Mouse (Mus musculus) inflammation-experienced regulatory T-cells, adult 6 months (primary cell): ENCODE data around the gene Mov10. TPM values are rescaled to one million over a fixed set of nuclear protein-coding genes. Genes with fewer than 3 reads are reported as not detected.
A peak's percentile ranks its signal among the peaks of the same experiment; 100 is the strongest.
"Not testable (repeated sequence)": the region's sequence is repeated elsewhere in the genome, so short reads cannot be mapped to it uniquely, and the experiment has no call there.

Experiments used
- ATAC-seq: one replicate; pipeline ENCODE4 v1.8.0; 2017
- polyA plus RNA-seq, 3 experiments: library from polyadenylated mRNA; unstranded; fragments of 100-300 nt; shearing (Covaris generic); gene quantifications; one replicate each; pipeline ENCODE4 v1.2.1; 2017

Gene Mov10
- polyA plus RNA-seq: 10 to 100 TPM; 24.0 to 29.1 (median 26.9) TPM

GRCm38 (mm10) chr3:104817991-104818748, at the start of gene Mov10:
Gene Mov10 (minus strand): TSS chr3:104818563.
- peak; percentile 66 for ATAC-seq

GRCm38 (mm10) chr3:104866674-104867073, 48.3 kb upstream of the Mov10 start:
- ATAC-seq: not testable (repeated sequence)

- ATAC-seq: peak; percentile 19
Observed at GRCm38 (mm10) chr3:104865341-104865788, 47.0 kb upstream of the Mov10 start.

GRCm38 (mm10) chr3:104864651-104865340, 46.4 kb upstream of the Mov10 start:
- peak; percentile 64 for ATAC-seq

GRCm38 (mm10) chr3:104863786-104864650, 45.7 kb upstream of the Mov10 start, which contains the start of the genes St7l and Capza1:
Gene St7l (plus strand): TSS chr3:104864005.
Gene Capza1 (minus strand): TSS chr3:104864505.
- ATAC-seq: peak; percentile 82

GRCm38 (mm10) chr3:104858560-104858959, 40.2 kb upstream of the Mov10 start:
- ATAC-seq: no peak

- peak; percentile 79 for ATAC-seq
Observed at GRCm38 (mm10) chr3:104856106-104856505, 37.7 kb upstream of the Mov10 start.

- no peak for ATAC-seq
Observed at GRCm38 (mm10) chr3:104854866-104855265, 36.5 kb upstream of the Mov10 start.

GRCm38 (mm10) chr3:104854465-104854864, 36.1 kb upstream of the Mov10 start:
- no peak for ATAC-seq

GRCm38 (mm10) chr3:104846601-104847000, 28.2 kb upstream of the Mov10 start:
- ATAC-seq: no peak

GRCm38 (mm10) chr3:104841049-104841448, 22.7 kb upstream of the Mov10 start:
- peak; percentile 48 for ATAC-seq

GRCm38 (mm10) chr3:104835797-104836196, 17.4 kb upstream of the Mov10 start:
- ATAC-seq: no peak

GRCm38 (mm10) chr3:104822413-104822812, 4.0 kb upstream of the Mov10 start:
- ATAC-seq: no peak

GRCm38 (mm10) chr3:104820426-104820825, 2.1 kb upstream of the Mov10 start:
- ATAC-seq: no peak

GRCm38 (mm10) chr3:104818749-104819134, 379 bp upstream of the Mov10 start:
- ATAC-seq: no peak

- peak; percentile 33 for ATAC-seq
Observed at GRCm38 (mm10) chr3:104817481-104817990, 827 bp downstream of the Mov10 start.

- ATAC-seq: no peak
Observed at GRCm38 (mm10) chr3:104816130-104816529, 2.2 kb downstream of the Mov10 start.

- no peak for ATAC-seq
Observed at GRCm38 (mm10) chr3:104815346-104815745, 3.0 kb downstream of the Mov10 start.

- no peak for ATAC-seq
Observed at GRCm38 (mm10) chr3:104814746-104815145, 3.6 kb downstream of the Mov10 start.

GRCm38 (mm10) chr3:104813227-104813626, 5.1 kb downstream of the Mov10 start:
- ATAC-seq: not testable (repeated sequence)

GRCm38 (mm10) chr3:104812254-104812653, 6.1 kb downstream of the Mov10 start:
- no peak for ATAC-seq

- ATAC-seq: no peak
Observed at GRCm38 (mm10) chr3:104811752-104812151, 6.6 kb downstream of the Mov10 start.
